Mouse (Mus musculus) lung, postnatal 0 days (tissue): ENCODE measurements around the gene Oaz2. TPM values are rescaled to one million over a fixed set of nuclear protein-coding genes. Genes with fewer than 3 reads are reported as not detected.

ENCODE experiments used
- ATAC-seq: fragments of 200-750 bp; cut with Nextera tagmentation; 2 replicates; pipeline ENCODE4 v1.8.0; 2017; ENCODE audit warnings: moderate library complexity
- DNase-seq: peaks from one replicate; pipeline ENCODE4 v3.0.0-alpha.2; 2016; ENCODE audit warnings: low spot score
- H3K27ac ChIP-seq: fragments of 300-500 bp; sonication (generic); 2 replicates; pipeline ENCODE4 v1.5.1; 2014; ENCODE audit warnings: antibody characterized with exemption, mild to moderate bottlenecking, low read length, mixed read lengths
- H3K27me3 ChIP-seq: fragments of 300-500 bp; sonication (generic); replicated peaks from 2 replicates; pipeline ENCODE4 v1.6.1; 2014; ENCODE audit warnings: low read length, mixed read lengths; ENCODE audit not compliant: insufficient read depth
- H3K36me3 ChIP-seq: fragments of 300-500 bp; sonication (generic); 2 replicates; pipeline ENCODE4 v1.6.1; 2014; ENCODE audit warnings: low read length, mixed read lengths; ENCODE audit not compliant: insufficient read depth
- H3K4me1 ChIP-seq: fragments of 300-500 bp; sonication (generic); 2 replicates; pipeline ENCODE4 v1.6.1; 2014; ENCODE audit warnings: antibody characterized with exemption, low read depth, low read length, mixed read lengths; ENCODE audit not compliant: insufficient read depth
- H3K4me2 ChIP-seq: fragments of 300-500 bp; sonication (generic); replicated peaks from 2 replicates; pipeline ENCODE4 v1.6.1; 2014; ENCODE audit warnings: low read depth, mild to moderate bottlenecking, low read length, moderate library complexity, mixed read lengths
- H3K4me3 ChIP-seq: fragments of 300-500 bp; sonication (generic); 2 replicates; pipeline ENCODE4 v1.5.1; 2014; ENCODE audit warnings: low read depth, low read length
- H3K9ac ChIP-seq: fragments of 300-500 bp; sonication (generic); replicated peaks from 2 replicates; pipeline ENCODE4 v1.6.1; 2014; ENCODE audit warnings: low read depth, mild to moderate bottlenecking
- H3K9me3 ChIP-seq: fragments of 300-500 bp; sonication (generic); 2 replicates; pipeline ENCODE4 v1.6.1; 2016; ENCODE audit warnings: low read length, mixed read lengths
- CTCF ChIP-seq: IDR thresholded peaks from 2 replicates; pipeline ENCODE4 v1.5.1; 2016; ENCODE audit warnings: antibody characterized with exemption, mild to moderate bottlenecking
- EP300 ChIP-seq: IDR thresholded peaks from 2 replicates; pipeline ENCODE4 v1.6.1; 2016; ENCODE audit warnings: antibody characterized with exemption, mild to moderate bottlenecking, control low read depth
- WGBS: fragments of 180-500 bp; shearing (Covaris S2); extraction: QIAGEN DNeasy Blood & Tissue Kit; methylation state at CpG from one replicate; pipeline ENCODE4 v1.1.7; 2014; 5-methylcytosine and 5-hydroxymethylcytosine counted together
- polyA plus RNA-seq: library from polyadenylated mRNA; unstranded; fragments of >200 nt; fragmentation: Nextera tagmentation; extraction: Ambion mirVana; gene quantifications from 2 replicates; pipeline ENCODE4 v1.2.1, GENCODE M21; 2015

Oaz2 gene
- polyA plus RNA-seq, 1 experiment from 2014 or later, result 649 TPM

GRCm38 (mm10) chr9:65675461-65676357, 7.9 kb downstream of the Oaz2 start:
- ATAC-seq (peak; percentile 9; the same call in 1 of the 2 replicates), DNase-seq (peak; percentile 62)
- peak overlapping the region; percentile 65 for H3K4me3 ChIP-seq
- H3K4me1 ChIP-seq, result peaks cover 36% of the 10 kb centered on the region; the same call in 1 of the 2 replicates
- no peaks in the 10 kb centered on the region for H3K9me3 ChIP-seq
- TF ChIP-seq EP300, result no peak; the same call in 1 of the 2 replicates
- TF ChIP-seq CTCF, result no peak
- no peaks in the 10 kb centered on the region for H3K36me3 ChIP-seq
- no peak overlapping the region for H3K9ac ChIP-seq
- peak overlapping the region; percentile 70 for H3K27ac ChIP-seq
- H3K4me2 ChIP-seq, result peak overlapping the region; percentile 82
- no peaks in the 10 kb centered on the region for H3K27me3 ChIP-seq
- 31% methylated on average over 8 of the region's 8 CpGs for WGBS

- TF ChIP-seq EP300, result no peak
- no peak; the same call in 1 of the 2 replicates for TF ChIP-seq CTCF
- ATAC-seq (peak; percentile 89), DNase-seq (peak; percentile 98)
- Histone ChIP-seq H3K4me3 (peak overlapping the region; percentile 65), H3K27me3 (no peaks in the 10 kb centered on the region), H3K36me3 (no peaks in the 10 kb centered on the region), H3K9me3 (no peaks in the 10 kb centered on the region), H3K9ac (peak overlapping the region; percentile 69), H3K4me1 (peaks cover 41% of the 10 kb centered on the region; the same call in 1 of the 2 replicates), H3K4me2 (peak overlapping the region; percentile 82), H3K27ac (peak overlapping the region; percentile 87)
- WGBS, result 0% methylated on average over 26 of the region's 51 CpGs
These were observed 8.7 kb downstream of the Oaz2 start for GRCm38 (mm10) chr9:65676358-65677118.

- WGBS, result 3% methylated on average over 3 of the region's 3 CpGs
- peak overlapping the region; percentile 65 for H3K4me3 ChIP-seq
- H3K9me3 ChIP-seq, result no peaks in the 10 kb centered on the region
- peak overlapping the region; percentile 82 for H3K4me2 ChIP-seq
- peaks cover 43% of the 10 kb centered on the region; the same call in 1 of the 2 replicates for H3K4me1 ChIP-seq
- no peaks in the 10 kb centered on the region for H3K27me3 ChIP-seq
- TF ChIP-seq CTCF (no peak), EP300 (no peak)
- DNase-seq, result peak; percentile 23
- no peaks in the 10 kb centered on the region for H3K36me3 ChIP-seq
- H3K27ac ChIP-seq, result peak overlapping the region; percentile 87
- peak overlapping the region; percentile 69 for H3K9ac ChIP-seq
- no peak for ATAC-seq
These were observed 9.3 kb downstream of the Oaz2 start for GRCm38 (mm10) chr9:65677119-65677462.

- peak overlapping the region; percentile 87 for H3K27ac ChIP-seq
- peak; percentile 94 for DNase-seq
- H3K4me3 ChIP-seq, result peak overlapping the region; percentile 65
- WGBS, result 11% methylated on average over 5 of the region's 5 CpGs
- peaks cover 39% of the 10 kb centered on the region for H3K4me1 ChIP-seq
- no peaks in the 10 kb centered on the region for H3K36me3 ChIP-seq
- peak; percentile 70 for ATAC-seq
- H3K27me3 ChIP-seq, result no peaks in the 10 kb centered on the region
- TF ChIP-seq EP300 (peak; percentile 29; the same call in 1 of the 2 replicates), CTCF (no peak)
- peak overlapping the region; percentile 37 for H3K9ac ChIP-seq
- H3K9me3 ChIP-seq, result no peaks in the 10 kb centered on the region
- H3K4me2 ChIP-seq, result peak overlapping the region; percentile 82
These were observed 11.5 kb downstream of the Oaz2 start for GRCm38 (mm10) chr9:65679181-65679761.

GRCm38 (mm10) chr9:65680938-65681633, 13.3 kb downstream of the Oaz2 start:
- DNase-seq, result peak; percentile 94
- peak overlapping the region; percentile 87 for H3K27ac ChIP-seq
- ATAC-seq, result peak; percentile 30
- H3K36me3 ChIP-seq, result no peaks in the 10 kb centered on the region
- H3K4me1 ChIP-seq, result peaks cover 37% of the 10 kb centered on the region
- TF ChIP-seq CTCF (no peak), EP300 (peak; percentile 61)
- 0 out of 2 replicates have a peak overlapping the region, but pooled peaks have one; percentile 9 for H3K9ac ChIP-seq
- H3K27me3 ChIP-seq, result no peaks in the 10 kb centered on the region
- H3K9me3 ChIP-seq, result no peaks in the 10 kb centered on the region
- H3K4me3 ChIP-seq, result no peak overlapping the region
- H3K4me2 ChIP-seq, result peak overlapping the region; percentile 6; the same call in 1 of the 2 replicates
- 40% methylated on average over 4 of the region's 4 CpGs for WGBS
